Mouse (Mus musculus) embryo, embryonic 9.5 days (tissue): ENCODE data around the gene Prr18.

Experiments used
- DNase-seq: peaks from one replicate; pipeline ENCODE4 v3.0.0-alpha.2; 2017; ENCODE audit errors: extremely low spot score

The Prr18 gene

GRCm38 (mm10) chr17:8340407-8341359 is 3.4 kb downstream of the Prr18 start:
- peak; percentile 43 for DNase-seq

- no peak for DNase-seq
Observed at GRCm38 (mm10) chr17:8341360-8341963, 4.2 kb downstream of the Prr18 start.

- no peak for DNase-seq
Observed at GRCm38 (mm10) chr17:8342706-8343105, 5.4 kb downstream of the Prr18 start.

- no peak for DNase-seq
Observed at GRCm38 (mm10) chr17:8343416-8343815, 6.2 kb downstream of the Prr18 start.

- no peak for DNase-seq
Observed at GRCm38 (mm10) chr17:8347765-8348285, 10.6 kb downstream of the Prr18 start.

- DNase-seq, result no peak
Observed at GRCm38 (mm10) chr17:8348941-8349340, 11.7 kb downstream of the Prr18 start.

- no peak for DNase-seq
Observed at GRCm38 (mm10) chr17:8351088-8351487, 13.8 kb downstream of the Prr18 start.

- no peak for DNase-seq
Observed at GRCm38 (mm10) chr17:8355692-8356091, 18.4 kb downstream of the Prr18 start, which contains the start of gene T2. Gene T2 (plus strand): TSS chr17:8355992.

GRCm38 (mm10) chr17:8357498-8357897 is 20.2 kb downstream of the Prr18 start:
- no peak for DNase-seq

GRCm38 (mm10) chr17:8360876-8361275 is 23.6 kb downstream of the Prr18 start:
- no peak for DNase-seq

- no peak for DNase-seq
Observed at GRCm38 (mm10) chr17:8361281-8362103, 24.2 kb downstream of the Prr18 start.

- DNase-seq, result peak; percentile 39
Observed at GRCm38 (mm10) chr17:8367514-8368480, 30.5 kb downstream of the Prr18 start.

GRCm38 (mm10) chr17:8368570-8368969 is 31.3 kb downstream of the Prr18 start:
- DNase-seq, result peak; percentile 22

GRCm38 (mm10) chr17:8369171-8369570 is 31.9 kb downstream of the Prr18 start:
- no peak for DNase-seq

- DNase-seq, result peak; percentile 68
Observed at GRCm38 (mm10) chr17:8370634-8371229, 33.5 kb downstream of the Prr18 start.

- DNase-seq, result peak; percentile 90
Observed at GRCm38 (mm10) chr17:8371834-8372233, 34.6 kb downstream of the Prr18 start.

GRCm38 (mm10) chr17:8372286-8373046 is 35.2 kb downstream of the Prr18 start:
- peak; percentile 80 for DNase-seq

GRCm38 (mm10) chr17:8377298-8377697 is 40.0 kb downstream of the Prr18 start:
- no peak for DNase-seq

- no peak for DNase-seq
Observed at GRCm38 (mm10) chr17:8385441-8385840, 48.2 kb downstream of the Prr18 start.
